Mouse (Mus musculus) C2C12 (cell line): Measurements from ENCODE around the gene B4galt4.

ENCODE experiments used
- CEBPB ChIP-seq: IDR thresholded peaks from one replicate; pipeline ENCODE4 v1.6.1; 2011; ENCODE audit warnings: low read depth, mild to moderate bottlenecking, control low read depth, moderate library complexity
- CTCF ChIP-seq: IDR thresholded peaks from one replicate; pipeline ENCODE4 v1.5.1; 2011; ENCODE audit not compliant: control insufficient read depth, insufficient read depth, insufficient read length
- FOSL1 ChIP-seq: IDR thresholded peaks from one replicate; pipeline ENCODE4 v1.8.0; 2011; ENCODE audit warnings: mild to moderate bottlenecking, low read length; ENCODE audit not compliant: poor library complexity, insufficient read depth, severe bottlenecking
- MAX ChIP-seq: IDR thresholded peaks from one replicate; pipeline ENCODE4 v1.6.1; 2011; ENCODE audit warnings: mild to moderate bottlenecking, control low read depth
- MYOD1 ChIP-seq: IDR thresholded peaks from one replicate; pipeline ENCODE4 v1.6.1; 2011; ENCODE audit warnings: low read depth; ENCODE audit not compliant: control insufficient read depth, insufficient read length
- USF1 ChIP-seq: IDR thresholded peaks from one replicate; pipeline ENCODE4 v1.6.1; 2011; ENCODE audit warnings: low read depth, mild to moderate bottlenecking, control low read depth, moderate library complexity

DNA sequence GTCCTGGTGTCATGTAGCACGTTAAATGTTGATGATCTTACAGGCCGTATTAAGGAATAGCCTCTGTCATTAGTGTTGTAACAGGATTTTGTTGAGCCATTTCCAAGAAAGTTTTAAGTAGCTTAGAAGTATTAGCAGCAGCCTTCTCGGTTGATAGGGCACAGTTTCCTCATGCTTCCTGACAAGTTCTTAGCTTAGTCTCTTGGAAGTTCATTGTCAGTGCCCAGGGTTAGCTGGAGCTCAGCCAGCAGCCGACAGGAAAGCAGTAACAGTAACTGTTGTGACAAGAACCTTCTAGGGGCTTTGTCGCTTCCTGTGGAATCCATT, 14.1 kb downstream of the B4galt4 start:
- TF ChIP-seq CTCF (no peak), USF1 (no peak), FOSL1 (no peak), MAX (no peak), MYOD1 (no peak), CEBPB (no peak)
